Mouse (Mus musculus): ENCODE results near the gene Klhdc7a.

DNA sequence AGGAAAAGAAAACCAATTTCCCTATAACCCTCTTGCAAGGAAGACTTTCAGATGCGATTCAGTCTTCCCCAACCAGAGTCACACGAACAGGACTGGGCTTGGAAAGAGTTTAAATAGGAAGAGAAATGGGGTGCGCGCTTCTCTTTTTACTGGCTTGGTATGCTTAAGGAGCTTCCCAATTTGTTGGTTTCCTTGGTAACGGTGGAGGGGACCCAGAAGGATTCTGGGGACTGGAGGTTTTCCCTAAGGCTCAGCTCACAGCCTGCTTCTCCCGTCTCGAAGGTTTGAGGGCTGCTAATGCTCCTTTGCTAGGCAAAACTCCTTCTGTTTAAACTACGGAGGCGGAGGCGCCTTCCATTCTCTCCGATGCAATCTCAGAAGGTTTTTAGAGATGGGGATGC is 41.7 kb downstream of the Klhdc7a start:
- TF ChIP-seq FOSL1 (IDR thresholded peaks at IDR 0.05; ENCODE audit: insufficient read depth, low read length, poor library complexity, severe bottlenecking), result no peak
- TF ChIP-seq CTCF (IDR thresholded peaks at IDR 0.05; ENCODE audit: control insufficient read depth, insufficient read depth, insufficient read length), result no peak
- TF ChIP-seq USF1 (IDR thresholded peaks at IDR 0.05; ENCODE audit: low read depth), result no peak
- no peak for TF ChIP-seq MYOD1 (IDR thresholded peaks at IDR 0.05; ENCODE audit: control insufficient read depth, insufficient read length, low read depth)
